Mouse (Mus musculus) adrenal gland, adult 18-20 months (tissue): ENCODE results near the gene Clec9a. TPM values are rescaled to one million over a fixed set of nuclear protein-coding genes. Genes with fewer than 3 reads are reported as not detected.

ENCODE experiments used
- DNase-seq, 2 experiments: peaks; one replicate each; pipeline ENCODE4 v3.0.0; 2021 to 2022; ENCODE audit warnings: low spot score in 2 of 2
- total RNA-seq, 2 experiments: library from RNA; stranded (reverse); gene quantifications; 1 replicate in 1 of 2; 2 replicates in 1 of 2; pipeline ENCODE4 v1.2.3; 2021

The Clec9a gene
- total RNA-seq, 2 experiments from 2014 or later = 0.53 to 1.6 TPM

DNA sequence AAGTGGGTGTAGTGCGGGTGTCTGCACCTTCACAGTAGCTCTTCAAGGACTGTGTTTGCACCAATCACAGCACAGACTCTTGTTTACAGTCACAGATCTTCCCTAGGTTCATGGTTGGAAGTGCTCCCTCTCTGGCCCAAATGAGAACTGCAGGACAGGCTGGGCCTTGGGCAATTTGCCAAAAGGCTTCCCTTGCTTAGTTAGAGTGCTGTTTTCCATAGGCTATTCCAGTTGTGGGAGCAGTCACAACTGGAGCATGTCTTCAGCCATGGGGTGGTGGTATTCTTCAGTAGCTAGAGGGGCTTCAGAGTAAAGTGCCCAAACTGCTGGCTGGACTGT is 15.0 kb downstream of the Clec9a start:
- DNase-seq = peak; percentile 78 to 82

DNA sequence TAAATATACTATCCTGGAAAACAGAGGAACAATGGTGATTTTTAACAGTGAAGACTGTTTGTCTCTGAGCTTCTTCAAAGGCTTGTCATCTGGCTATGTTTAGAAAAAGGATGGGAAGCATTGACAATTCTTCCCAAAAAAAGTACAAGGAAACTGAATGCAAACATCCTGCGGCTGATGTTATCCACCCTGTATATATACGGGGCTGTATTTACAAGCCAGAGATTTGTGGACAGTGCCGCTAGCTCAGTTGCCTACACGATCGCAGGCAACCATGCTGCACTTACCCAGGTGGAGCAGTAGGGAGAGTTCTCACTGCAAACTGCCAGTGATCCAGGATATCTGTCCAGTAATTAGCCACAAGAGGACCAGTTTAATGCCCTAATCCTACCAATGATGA is 16.6 kb downstream of the Clec9a start:
- no peak for DNase-seq

DNA sequence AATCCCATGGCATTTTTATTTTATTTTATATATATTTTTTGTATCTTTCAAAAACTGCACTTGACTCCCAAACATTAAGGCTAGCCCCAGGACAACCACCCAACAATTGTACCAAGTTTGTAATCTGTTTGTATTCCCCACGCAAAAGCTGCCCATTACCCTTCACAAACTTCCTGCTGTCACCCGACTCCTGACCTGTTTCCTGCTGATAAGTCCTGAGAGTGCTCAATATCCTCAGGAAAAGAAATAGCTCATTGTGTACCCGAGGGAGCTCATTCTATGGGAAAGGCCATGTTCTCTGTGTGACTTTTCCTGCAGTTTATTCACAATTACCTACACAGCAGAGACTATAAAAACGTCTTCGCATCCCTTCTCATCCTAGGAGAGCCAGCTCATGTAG is 17.1 kb downstream of the Clec9a start:
- DNase-seq = no peak

DNA sequence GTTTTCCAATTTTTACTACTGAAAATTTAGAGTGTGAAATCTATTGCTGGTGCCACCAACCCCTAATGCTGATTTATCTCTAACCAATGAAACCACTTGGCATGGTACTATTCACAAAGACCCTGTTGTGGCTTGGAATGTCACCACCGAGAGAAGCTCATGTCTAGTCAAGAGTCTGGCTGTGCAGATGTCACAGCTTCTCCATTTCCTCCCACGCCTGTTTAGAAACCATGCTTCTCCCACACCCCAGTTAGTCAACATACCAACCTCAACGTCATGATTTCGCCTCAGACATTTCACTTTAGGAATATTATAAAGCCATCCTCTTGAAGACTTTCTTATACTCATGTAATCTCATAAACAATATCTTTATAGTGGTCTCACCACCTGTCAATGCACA is 18.6 kb downstream of the Clec9a start:
- no peak for DNase-seq

DNA sequence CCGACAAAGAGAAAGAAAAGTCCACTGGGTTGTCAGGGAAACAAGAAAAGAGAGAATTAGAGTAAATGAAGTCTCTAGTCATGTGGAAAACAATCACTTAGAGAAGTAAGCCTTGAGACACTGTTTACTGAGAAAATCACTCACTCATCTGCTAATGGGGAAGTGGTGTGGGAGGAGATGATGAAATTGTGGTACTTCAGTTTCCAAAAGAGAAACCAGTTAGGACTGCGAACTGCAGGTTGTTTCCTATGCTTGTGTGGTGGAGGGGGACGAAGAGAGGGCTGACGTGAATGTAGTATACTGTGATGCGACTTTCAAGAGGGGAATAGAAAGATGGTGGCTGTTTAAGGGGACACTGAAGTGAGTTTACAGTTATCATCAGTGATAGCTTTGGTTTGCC is 25.6 kb downstream of the Clec9a start:
- DNase-seq = no peak

DNA sequence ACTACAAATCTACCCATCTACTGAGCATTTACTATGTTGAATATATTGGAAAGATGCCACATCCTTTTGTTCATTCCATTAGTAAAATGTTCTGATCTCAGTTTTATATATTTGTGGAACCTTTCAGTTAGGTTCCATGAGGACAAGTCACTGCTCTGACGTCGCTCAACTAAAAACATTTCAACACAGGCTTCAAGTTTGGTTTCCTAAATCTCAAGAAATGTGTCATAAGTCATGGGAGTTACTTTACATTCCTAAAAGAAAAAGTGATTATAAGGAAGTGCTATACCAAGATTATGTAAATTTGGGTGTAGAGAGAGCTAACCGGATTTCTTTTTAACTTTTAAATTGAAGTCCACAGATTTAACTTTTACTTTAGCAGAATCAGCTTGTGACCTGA is 27.4 kb downstream of the Clec9a start:
- DNase-seq = no peak

DNA sequence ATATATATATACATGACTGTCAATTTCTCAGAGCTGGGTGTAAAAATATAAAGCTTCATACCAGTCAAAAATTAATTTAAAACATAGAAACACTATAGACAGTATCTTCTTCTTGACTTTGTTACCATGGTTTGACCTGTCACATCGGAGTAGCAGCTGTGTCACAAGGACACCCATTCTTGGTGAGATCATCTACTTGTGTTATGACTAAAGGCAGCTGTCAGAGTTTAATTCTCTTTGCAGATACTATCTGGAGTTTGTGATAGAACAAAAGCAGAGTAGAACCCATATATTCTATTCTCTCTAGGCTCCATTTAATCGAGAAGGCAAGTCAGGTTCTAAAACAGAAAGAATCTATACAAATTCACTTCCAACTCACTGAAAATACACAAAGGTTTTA is 29.4 kb downstream of the Clec9a start:
- DNase-seq = no peak

DNA sequence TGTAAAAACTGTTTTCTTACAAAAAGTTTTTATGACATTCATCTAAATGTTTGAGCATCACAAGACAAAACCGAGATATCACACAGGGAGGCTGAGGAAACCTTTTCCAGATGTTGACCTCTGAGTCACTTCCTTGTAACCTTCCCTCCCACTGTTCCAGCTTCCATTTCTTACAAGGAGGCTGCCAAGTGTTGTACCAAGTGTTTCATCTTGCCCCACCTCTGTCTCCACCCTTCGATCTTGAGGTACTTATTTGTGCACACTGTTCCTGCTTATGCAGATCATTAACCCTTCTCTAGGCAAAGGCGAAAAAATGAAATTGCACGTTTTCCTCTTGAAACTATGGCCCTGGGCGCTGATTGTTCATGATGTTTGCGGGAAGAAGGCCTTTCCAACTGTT is 41.1 kb downstream of the Clec9a start:
- no peak for DNase-seq

DNA sequence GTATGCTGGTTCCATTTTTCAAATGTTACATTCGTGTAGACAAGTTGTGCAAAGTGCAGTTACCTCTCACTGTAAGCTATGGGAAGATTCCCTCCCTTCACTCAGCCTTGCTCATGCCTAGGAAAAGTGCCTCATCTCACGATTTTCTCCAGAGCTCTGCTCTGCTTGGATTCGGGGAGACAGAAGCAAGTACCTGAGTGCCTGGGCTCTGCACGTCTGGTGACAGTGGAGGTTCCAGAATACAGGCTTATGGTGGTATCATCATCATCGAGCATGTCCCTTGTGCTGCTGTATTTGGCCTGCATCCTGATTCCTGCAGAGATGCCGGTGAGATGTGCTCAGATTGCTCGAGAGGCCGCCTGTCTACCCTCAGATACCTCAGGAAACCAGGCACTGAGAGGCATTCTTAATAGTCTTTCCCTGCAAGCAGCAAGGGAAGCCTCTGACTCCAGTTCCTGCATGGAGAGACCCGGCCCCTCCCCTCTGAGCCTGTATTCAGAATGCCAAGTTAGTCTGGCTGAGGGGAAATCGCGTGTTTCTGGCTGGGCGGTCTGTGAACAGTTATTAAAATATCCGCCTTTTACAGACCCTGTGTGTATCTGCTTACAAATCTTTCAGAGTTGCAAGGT is 42.9 kb downstream of the Clec9a start, which contains the start of gene Clec1a:
TSS of gene Clec1a (minus strand) at position 590 of the 629 bp plus-strand sequence.
- peak in 1 of 2 experiments; percentile 27 for DNase-seq

DNA sequence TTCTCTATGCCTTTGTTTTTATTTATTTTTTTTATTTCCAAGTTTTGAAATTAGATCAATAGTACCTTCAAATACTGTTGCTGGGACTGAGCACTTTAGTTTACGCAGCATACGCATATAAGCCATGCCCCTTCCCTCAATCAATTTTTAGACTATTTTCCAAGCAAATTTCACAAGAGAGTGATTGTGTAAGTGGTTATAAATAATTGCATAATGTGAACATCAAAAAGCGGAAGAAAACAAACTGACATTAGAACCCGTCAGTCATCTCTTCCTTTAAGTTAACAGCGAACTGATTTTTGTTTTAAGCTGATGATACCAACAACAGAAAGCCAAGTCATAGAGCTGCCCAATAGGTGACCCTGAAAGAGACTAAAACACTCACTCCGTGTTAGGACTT is 62.7 kb downstream of the Clec9a start:
- DNase-seq = no peak

DNA sequence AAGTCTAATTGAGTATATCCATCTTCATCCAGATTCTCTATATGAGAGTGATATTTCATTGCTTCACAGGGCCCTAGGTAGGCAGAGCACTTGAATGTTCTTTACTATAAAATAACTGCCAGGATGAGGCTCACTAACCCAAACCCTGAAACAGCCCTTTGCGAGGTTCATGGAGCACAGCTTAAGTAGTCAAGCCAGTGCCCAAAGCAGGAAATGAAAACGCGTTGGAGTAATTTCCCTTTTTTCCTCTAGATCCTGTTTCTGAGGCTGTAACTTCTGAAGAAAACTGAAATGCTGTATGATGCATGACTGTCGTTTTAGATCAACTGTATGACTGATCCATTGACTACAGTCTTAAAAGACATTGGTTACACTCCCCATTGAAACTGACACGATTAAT is 64.0 kb downstream of the Clec9a start:
- DNase-seq = no peak

Other genes starting within 250 kb of the Clec9a start
- 10 to 100 TPM; 36.6 to 74.6 TPM for gene Clec2d, start 228.2 kb upstream of the Clec9a start, total RNA-seq
- gene Cd69, start 133.4 kb upstream of the Clec9a start, total RNA-seq = under 1 TPM in 1 of 2 experiments, not detected in 1; 0.42 TPM
- not detected for gene 4922502D21Rik, start 77.1 kb upstream of the Clec9a start, total RNA-seq
- gene Clec12a, start 66.2 kb upstream of the Clec9a start, total RNA-seq = 1 to 10 TPM in 1 of 2 experiments, under 1 TPM in 1; 0.70 to 3.4 TPM
- under 1 TPM; 0.22 to 0.30 TPM for gene Clec12b, start 23.0 kb upstream of the Clec9a start, total RNA-seq
- 1 to 10 TPM; 1.4 to 2.0 TPM for gene Clec1b, start 11.6 kb upstream of the Clec9a start, total RNA-seq
- gene Clec1a, start 43.1 kb downstream of the Clec9a start, total RNA-seq = 1 to 10 TPM; 4.0 to 4.5 TPM
- gene Olr1, start 98.3 kb downstream of the Clec9a start, total RNA-seq = under 1 TPM in 1 of 2 experiments, not detected in 1; 0.80 TPM
- not detected for gene Tmem52b, start 103.7 kb downstream of the Clec9a start, total RNA-seq
- 100 to 1,000 TPM; 283 to 313 TPM for gene Gabarapl1, start 124.3 kb downstream of the Clec9a start, total RNA-seq
- gene Klre1, start 169.0 kb downstream of the Clec9a start, total RNA-seq = under 1 TPM in 1 of 2 experiments, not detected in 1; 0.22 TPM
- gene Klrd1, start 182.9 kb downstream of the Clec9a start, total RNA-seq = under 1 TPM; 0.66 to 0.70 TPM
- under 1 TPM; 0.96 TPM for gene Klrk1, start 215.0 kb downstream of the Clec9a start, total RNA-seq
- under 1 TPM in 1 of 2 experiments, not detected in 1; 0.63 TPM for gene Klrc3, start 234.5 kb downstream of the Clec9a start, total RNA-seq